Mouse (Mus musculus) neural tube, embryonic 15.5 days (tissue): ENCODE measurements around the gene Gbp2. TPM values are rescaled to one million over a fixed set of nuclear protein-coding genes. Genes with fewer than 3 reads are reported as not detected.

Experiments used
- ATAC-seq: fragments of 200-750 bp; cut with Nextera tagmentation; 2 replicates; pipeline ENCODE4 v1.8.0; 2017; ENCODE audit warnings: mild to moderate bottlenecking, moderate TSS enrichment, moderate library complexity; ENCODE audit not compliant: low FRiP score
- H3K27ac ChIP-seq: fragments of 300-500 bp; sonication (generic); replicated peaks from 2 replicates; pipeline ENCODE4 v1.5.1; 2015; ENCODE audit warnings: mild to moderate bottlenecking, inconsistent platforms
- H3K27me3 ChIP-seq: fragments of 300-500 bp; sonication (generic); replicated peaks from 2 replicates; pipeline ENCODE4 v1.6.1; 2015; ENCODE audit warnings: inconsistent platforms
- H3K36me3 ChIP-seq: fragments of 300-500 bp; sonication (generic); 2 replicates; pipeline ENCODE4 v1.6.1; 2015; ENCODE audit warnings: inconsistent platforms
- H3K4me1 ChIP-seq: fragments of 300-500 bp; sonication (generic); 2 replicates; pipeline ENCODE4 v1.6.1; 2015; ENCODE audit warnings: inconsistent platforms
- H3K4me2 ChIP-seq: fragments of 300-500 bp; sonication (generic); 2 replicates; pipeline ENCODE4 v1.6.1; 2015; ENCODE audit warnings: inconsistent platforms, mild to moderate bottlenecking, moderate library complexity
- H3K4me3 ChIP-seq: fragments of 300-500 bp; sonication (generic); replicated peaks from 2 replicates; pipeline ENCODE4 v1.5.1; 2015; ENCODE audit warnings: mild to moderate bottlenecking, inconsistent platforms
- H3K9ac ChIP-seq: fragments of 300-500 bp; sonication (generic); replicated peaks from 2 replicates; pipeline ENCODE4 v1.6.1; 2015; ENCODE audit warnings: mild to moderate bottlenecking, inconsistent platforms
- H3K9me3 ChIP-seq: fragments of 300-500 bp; sonication (generic); replicated peaks from 2 replicates; pipeline ENCODE4 v1.6.1; 2016; ENCODE audit warnings: inconsistent platforms
- WGBS: fragments of 180-500 bp; shearing (Covaris S2); methylation state at CpG from one replicate; pipeline ENCODE4 v1.1.7; 2015; ENCODE audit warnings: mixed read lengths; 5-methylcytosine and 5-hydroxymethylcytosine counted together
- polyA plus RNA-seq: library from polyadenylated mRNA; unstranded; fragments of >200 nt; fragmentation: Nextera tagmentation; extraction: Ambion mirVana; gene quantifications from 2 replicates; pipeline ENCODE4 v1.2.1, GENCODE M21; 2015

Gbp2 gene
- polyA plus RNA-seq, result 0.90 and 3.6 TPM in 2 replicates

DNA sequence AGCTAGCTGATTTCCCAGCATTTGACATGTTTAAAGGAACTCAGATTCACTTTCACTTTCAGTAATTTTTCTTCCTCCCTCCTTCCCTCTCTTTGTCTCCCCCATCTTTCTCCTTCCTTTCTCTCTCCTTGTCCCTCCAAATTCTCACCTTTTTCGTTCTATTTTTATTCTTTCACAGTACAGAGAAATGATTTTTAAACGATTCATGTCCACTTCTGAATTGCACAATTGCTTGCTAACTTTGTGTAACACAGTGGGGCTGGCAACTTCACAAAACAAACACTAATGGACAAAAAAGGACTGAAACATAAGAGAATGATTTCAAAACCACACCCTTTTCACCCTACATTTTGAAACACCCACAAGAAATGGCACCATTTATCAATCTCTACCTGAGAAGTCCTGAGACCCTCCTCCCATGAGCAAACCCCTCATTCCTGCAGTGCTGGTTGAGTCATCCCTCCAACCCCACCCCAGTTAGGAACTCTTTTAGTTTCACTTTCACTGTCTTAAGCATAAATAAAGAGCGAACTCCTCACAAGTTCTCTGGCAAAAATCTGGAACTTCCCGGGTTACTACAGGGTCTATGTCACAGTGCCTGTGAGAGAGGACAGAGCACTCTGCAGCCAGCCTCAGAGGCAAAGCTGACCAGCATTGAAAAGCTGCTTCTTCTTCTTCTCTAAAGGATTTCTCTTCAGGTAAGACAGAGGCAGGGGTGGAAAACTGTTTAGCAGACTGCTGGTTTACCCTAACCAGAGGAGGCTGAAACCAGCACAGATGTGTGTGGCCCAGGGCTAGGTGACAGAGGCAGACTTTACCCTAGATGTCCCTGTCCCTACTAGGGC is at the start of gene Gbp2:
Gbp2 (plus strand) TSS at position 492 of the 845 bp plus-strand sequence.
- H3K4me1 ChIP-seq, result no peaks in the 10 kb centered on the region
- ATAC-seq, result no peak
- no peak within 1 kb of the TSS for H3K4me3 ChIP-seq
- no peak within 1 kb of the TSS for H3K27ac ChIP-seq
- 71% methylated on average over 4 of the region's 4 CpGs for WGBS
- H3K27me3 ChIP-seq, result no peaks in the 10 kb centered on the region
- no peak within 1 kb of the TSS for H3K9ac ChIP-seq
- no peaks in the 10 kb centered on the region for H3K9me3 ChIP-seq
- peak within 1 kb of the TSS; percentile 24 for H3K4me2 ChIP-seq
- H3K36me3 ChIP-seq, result no peaks in the 10 kb centered on the region

DNA sequence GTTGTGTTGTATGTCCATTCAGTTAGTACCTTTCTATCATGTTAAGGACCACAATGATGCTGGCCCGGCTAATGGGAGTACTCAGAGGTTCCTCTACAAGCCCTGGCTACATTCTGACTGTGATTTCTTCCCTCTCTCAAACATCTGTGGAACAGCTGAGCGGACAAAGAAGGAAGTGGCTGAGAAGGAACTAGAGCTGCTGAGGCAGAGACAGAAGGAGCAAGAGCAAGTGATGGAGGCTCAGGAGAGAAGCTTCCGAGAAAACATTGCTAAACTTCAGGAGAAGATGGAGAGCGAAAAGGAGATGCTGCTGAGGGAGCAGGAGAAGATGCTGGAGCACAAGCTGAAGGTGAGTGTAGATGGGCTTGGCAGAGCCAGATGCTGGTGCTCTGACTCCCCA is 49.7 kb upstream of the Gbp2 start:
- Histone ChIP-seq H3K4me1 (no peaks in the 10 kb centered on the region), H3K4me3 (no peak overlapping the region), H3K9ac (no peak overlapping the region), H3K27ac (no peak overlapping the region), H3K27me3 (no peaks in the 10 kb centered on the region), H3K9me3 (no peaks in the 10 kb centered on the region), H3K36me3 (no peaks in the 10 kb centered on the region), H3K4me2 (no peak overlapping the region)
- no peak for ATAC-seq
- WGBS, result 87% methylated on average over 4 of the region's 4 CpGs

DNA sequence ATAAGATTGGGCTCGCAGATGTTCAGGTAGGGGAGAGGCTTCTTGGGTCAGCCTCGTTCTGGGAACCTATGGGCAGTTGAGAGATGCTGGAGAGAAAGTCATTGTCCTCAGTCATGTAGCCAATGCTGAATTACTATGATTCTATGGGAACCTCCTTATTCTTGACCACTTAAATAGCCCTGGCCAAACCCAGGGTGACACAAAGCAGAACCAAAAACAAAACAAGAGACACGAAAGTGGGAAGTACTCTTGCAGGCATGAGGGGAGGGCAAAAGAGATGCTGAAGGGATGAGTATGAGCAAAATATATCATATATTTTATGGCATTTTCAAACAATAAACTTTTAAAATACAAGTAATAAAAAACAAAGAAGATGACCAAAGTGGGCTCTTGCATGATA is 43.3 kb upstream of the Gbp2 start:
- WGBS, result 84% methylated on average over 3 of the region's 3 CpGs
- Histone ChIP-seq H3K9ac (no peak overlapping the region), H3K36me3 (no peaks in the 10 kb centered on the region), H3K27ac (no peak overlapping the region), H3K4me2 (no peak overlapping the region), H3K4me1 (no peaks in the 10 kb centered on the region), H3K4me3 (no peak overlapping the region), H3K27me3 (no peaks in the 10 kb centered on the region), H3K9me3 (no peaks in the 10 kb centered on the region)
- no peak for ATAC-seq

DNA sequence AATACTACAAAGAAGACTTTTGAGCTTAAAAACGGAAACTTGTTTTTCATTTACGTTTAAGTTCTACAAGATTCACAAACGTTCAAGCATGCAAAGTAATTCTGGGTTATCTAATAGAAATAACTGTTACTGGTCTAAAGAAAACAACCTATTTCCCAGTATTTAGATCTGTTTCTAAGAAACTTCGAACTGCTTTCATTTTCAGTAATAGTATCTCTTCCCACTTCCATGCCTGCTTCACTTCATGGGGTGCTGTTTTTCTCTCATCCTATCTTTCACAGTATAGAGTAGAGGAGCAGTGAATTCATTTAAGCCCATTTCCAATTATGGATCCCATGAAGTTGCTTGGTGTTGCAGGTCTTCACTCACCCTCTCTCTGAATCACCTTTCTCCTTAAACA is 42.1 kb upstream of the Gbp2 start:
- H3K36me3 ChIP-seq, result no peaks in the 10 kb centered on the region
- ATAC-seq, result no peak
- 90% methylated on average over 4 of the region's 4 CpGs for WGBS
- no peak overlapping the region for H3K9ac ChIP-seq
- no peaks in the 10 kb centered on the region for H3K27me3 ChIP-seq
- no peak overlapping the region for H3K4me3 ChIP-seq
- no peak overlapping the region for H3K4me2 ChIP-seq
- no peak overlapping the region for H3K27ac ChIP-seq
- H3K9me3 ChIP-seq, result no peaks in the 10 kb centered on the region
- no peaks in the 10 kb centered on the region for H3K4me1 ChIP-seq

DNA sequence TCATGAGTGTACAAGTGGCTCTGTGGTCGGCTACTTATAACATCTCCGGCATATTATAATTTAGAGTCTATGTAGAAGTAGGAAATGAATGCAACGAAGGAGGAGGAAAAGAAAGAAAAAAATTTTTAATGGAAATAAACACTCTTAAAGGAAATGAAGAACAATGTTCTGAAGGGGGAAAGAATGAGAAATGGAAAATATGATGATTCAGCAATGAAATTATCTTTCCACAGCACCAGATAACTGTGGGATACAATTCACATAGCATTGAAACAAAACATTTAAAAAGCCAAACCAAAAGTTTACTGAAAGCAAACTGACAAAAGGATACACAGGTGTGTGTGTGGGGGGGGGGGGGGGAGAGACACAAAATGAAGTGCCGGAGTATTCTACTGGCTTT is 37.3 kb upstream of the Gbp2 start:
- Histone ChIP-seq H3K27me3 (no peaks in the 10 kb centered on the region), H3K4me2 (no peak overlapping the region), H3K4me3 (no peak overlapping the region), H3K9me3 (no peaks in the 10 kb centered on the region), H3K36me3 (no peaks in the 10 kb centered on the region), H3K4me1 (no peaks in the 10 kb centered on the region), H3K9ac (no peak overlapping the region), H3K27ac (no peak overlapping the region)
- 95% methylated on average over 4 of the region's 4 CpGs for WGBS
- no peak for ATAC-seq

DNA sequence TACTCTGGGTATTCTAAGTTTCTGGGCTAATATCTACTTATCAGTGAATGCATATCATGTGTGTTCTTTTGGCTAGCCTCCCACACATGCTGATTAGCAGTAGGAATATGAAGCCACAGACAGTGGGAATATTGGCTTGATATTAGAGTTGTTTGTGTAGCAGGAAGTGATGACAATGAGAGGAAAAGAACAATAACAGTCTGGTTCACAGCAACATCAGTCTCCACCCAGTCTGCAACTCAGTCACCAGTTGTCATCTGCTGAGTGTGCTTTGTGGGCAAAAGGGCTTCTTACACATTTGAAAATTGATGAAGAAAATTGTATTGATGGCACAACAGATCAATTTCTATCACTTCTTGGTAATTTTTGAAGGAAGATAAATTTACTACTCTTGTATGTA is 33.0 kb upstream of the Gbp2 start:
- Histone ChIP-seq H3K4me3 (no peak overlapping the region), H3K27me3 (no peaks in the 10 kb centered on the region), H3K9me3 (no peaks in the 10 kb centered on the region), H3K27ac (no peak overlapping the region), H3K4me2 (no peak overlapping the region), H3K4me1 (no peaks in the 10 kb centered on the region), H3K36me3 (no peaks in the 10 kb centered on the region), H3K9ac (no peak overlapping the region)
- no peak for ATAC-seq

DNA sequence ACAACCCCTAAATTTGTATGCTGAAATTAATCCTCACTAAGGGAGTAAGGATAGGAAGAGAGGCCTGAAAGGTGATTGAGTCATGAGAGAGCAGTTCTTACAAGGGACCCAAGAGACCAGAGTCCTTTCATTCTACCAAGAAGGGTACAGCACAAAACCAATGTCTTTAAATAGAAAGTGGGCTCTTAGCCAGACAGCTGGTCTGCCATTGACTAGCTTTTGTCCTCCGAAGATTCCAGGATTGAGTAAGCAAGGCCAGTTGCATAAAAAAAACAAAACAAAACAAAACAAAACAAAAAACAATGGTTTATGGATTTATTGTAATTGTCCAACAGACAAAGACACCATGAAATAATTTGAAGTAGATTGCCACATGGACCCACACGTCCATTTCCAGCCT is 31.5 kb upstream of the Gbp2 start:
- Histone ChIP-seq H3K36me3 (no peaks in the 10 kb centered on the region), H3K27ac (no peak overlapping the region), H3K9ac (no peak overlapping the region), H3K4me3 (no peak overlapping the region), H3K4me2 (no peak overlapping the region), H3K9me3 (no peaks in the 10 kb centered on the region), H3K27me3 (no peaks in the 10 kb centered on the region), H3K4me1 (no peaks in the 10 kb centered on the region)
- ATAC-seq, result no peak
- WGBS, result 68% methylated on average over 2 of the region's 2 CpGs

GRCm38 (mm10) chr3:142590431-142591067 is 29.9 kb upstream of the Gbp2 start:
- H3K9ac ChIP-seq, result no peak overlapping the region
- WGBS, result 84% methylated on average over 4 of the region's 4 CpGs
- no peaks in the 10 kb centered on the region for H3K9me3 ChIP-seq

GRCm38 (mm10) chr3:142594547-142594946 is 25.9 kb upstream of the Gbp2 start, which contains the start of gene Gbp2b:
Gbp2b (plus strand) TSS chr3:142594847.
- Histone ChIP-seq H3K4me2 (no peak within 1 kb of the TSS), H3K27ac (no peak within 1 kb of the TSS), H3K9ac (no peak within 1 kb of the TSS), H3K36me3 (no peaks in the 10 kb centered on the region), H3K4me3 (no peak within 1 kb of the TSS), H3K4me1 (no peaks in the 10 kb centered on the region), H3K9me3 (no peaks in the 10 kb centered on the region), H3K27me3 (no peaks in the 10 kb centered on the region)
- WGBS, result 63% methylated on average over 1 of the region's 1 CpGs
- no peak for ATAC-seq

More at GRCm38 (mm10) chr3:142590431-142591067, 29.9 kb upstream of the Gbp2 start:
- Histone ChIP-seq H3K4me3 (no peak overlapping the region), H3K4me1 (no peaks in the 10 kb centered on the region), H3K4me2 (no peak overlapping the region), H3K27me3 (no peaks in the 10 kb centered on the region), H3K36me3 (no peaks in the 10 kb centered on the region), H3K27ac (no peak overlapping the region)
- no peak for ATAC-seq

- no peak overlapping the region for H3K9ac ChIP-seq
- H3K27me3 ChIP-seq, result no peaks in the 10 kb centered on the region
- H3K27ac ChIP-seq, result no peak overlapping the region
- no peaks in the 10 kb centered on the region for H3K36me3 ChIP-seq
- H3K4me3 ChIP-seq, result no peak overlapping the region
- no peaks in the 10 kb centered on the region for H3K4me1 ChIP-seq
- 88% methylated on average over 3 of the region's 3 CpGs for WGBS
- ATAC-seq, result no peak
- no peaks in the 10 kb centered on the region for H3K9me3 ChIP-seq
- H3K4me2 ChIP-seq, result no peak overlapping the region
Measured at GRCm38 (mm10) chr3:142597923-142598322, 22.5 kb upstream of the Gbp2 start.

GRCm38 (mm10) chr3:142601675-142602074 is 18.7 kb upstream of the Gbp2 start:
- ATAC-seq, result no peak
- H3K9ac ChIP-seq, result no peak overlapping the region
- H3K4me1 ChIP-seq, result no peaks in the 10 kb centered on the region
- H3K27me3 ChIP-seq, result no peaks in the 10 kb centered on the region
- H3K4me2 ChIP-seq, result no peak overlapping the region
- no peaks in the 10 kb centered on the region for H3K36me3 ChIP-seq
- no peaks in the 10 kb centered on the region for H3K9me3 ChIP-seq
- no peak overlapping the region for H3K4me3 ChIP-seq
- H3K27ac ChIP-seq, result no peak overlapping the region

DNA sequence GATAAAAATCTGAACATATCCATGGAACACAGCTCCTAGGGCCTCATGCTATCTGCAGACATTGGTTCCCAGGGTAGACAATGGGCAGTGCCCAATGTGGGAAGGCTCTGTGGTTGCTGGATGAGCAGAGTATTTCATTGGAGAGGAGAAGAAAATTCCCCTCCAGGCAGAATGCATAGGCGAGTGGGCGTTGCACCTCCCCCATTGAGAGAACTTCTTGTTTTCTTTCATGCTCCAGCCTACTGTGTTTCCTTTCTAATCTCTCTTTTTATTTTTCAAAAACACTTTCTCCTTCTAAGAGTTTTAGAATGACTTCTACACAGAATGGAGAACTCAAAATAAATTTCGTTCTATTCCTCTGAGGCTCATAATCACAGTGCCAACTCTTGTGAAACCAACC is 1.7 kb upstream of the Gbp2 start:
- Histone ChIP-seq H3K36me3 (no peaks in the 10 kb centered on the region), H3K4me3 (no peak overlapping the region), H3K9me3 (no peaks in the 10 kb centered on the region), H3K27ac (no peak overlapping the region), H3K4me1 (no peaks in the 10 kb centered on the region), H3K9ac (no peak overlapping the region), H3K27me3 (no peaks in the 10 kb centered on the region), H3K4me2 (no peak overlapping the region)
- 83% methylated on average over 3 of the region's 3 CpGs for WGBS
- ATAC-seq, result no peak
